Mouse (Mus musculus) liver, embryonic 14.5 days (tissue): ENCODE measurements around the gene Rassf1. TPM values are rescaled to one million over a fixed set of nuclear protein-coding genes. Genes with fewer than 3 reads are reported as not detected.

Source experiments
- ATAC-seq: fragments of 200-750 bp; cut with Nextera tagmentation; 2 replicates; pipeline ENCODE4 v1.8.0; 2017; ENCODE audit warnings: moderate number of reproducible peaks, mild to moderate bottlenecking, moderate library complexity; ENCODE audit not compliant: insufficient read depth
- DNase-seq, 3 experiments: peaks; one replicate each; pipeline ENCODE4 v3.0.0-alpha.2; 2012 to 2013; ENCODE audit warnings: low read depth in 3 of 3, low spot score in 3 of 3
- H3K27ac ChIP-seq: fragments of 300-500 bp; sonication (generic); 2 replicates; pipeline ENCODE4 v1.5.1; 2014; ENCODE audit warnings: moderate library complexity, mild to moderate bottlenecking, control low read depth, inconsistent platforms
- H3K27me3 ChIP-seq: fragments of 300-500 bp; sonication (generic); 2 replicates; pipeline ENCODE4 v1.6.1; 2014; ENCODE audit warnings: mild to moderate bottlenecking, low read length, moderate library complexity; ENCODE audit not compliant: control insufficient read depth, insufficient read depth
- H3K36me3 ChIP-seq: fragments of 300-500 bp; sonication (generic); replicated peaks from 2 replicates; pipeline ENCODE4 v1.6.1; 2014; ENCODE audit warnings: low read depth; ENCODE audit not compliant: control insufficient read depth, insufficient read depth
- H3K4me1 ChIP-seq, 2 experiments: fragments of 200-500 bp in 1 of 2; fragments of 300-500 bp in 1 of 2; sonication (generic) in 1 of 2; replicated peaks; 2 replicates each; pipeline ENCODE4 v1.6.1; 2012 to 2014; ENCODE audit warnings: antibody characterized with exemption in 1 of 2, inconsistent platforms in 1 of 2, low read length in 1 of 2; ENCODE audit not compliant: control insufficient read depth in 2 of 2, insufficient read depth in 2 of 2
- H3K4me2 ChIP-seq: fragments of 300-500 bp; sonication (generic); 2 replicates; pipeline ENCODE4 v1.6.1; 2014; ENCODE audit warnings: low read depth, mild to moderate bottlenecking, control low read depth, moderate library complexity
- H3K4me3 ChIP-seq, 2 experiments: fragments of 200-500 bp in 1 of 2; fragments of 300-500 bp in 1 of 2; sonication (generic) in 1 of 2; 2 replicates each; pipeline ENCODE4 v1.5.1; 2012 to 2014; ENCODE audit warnings: low read depth in 2 of 2, low read length in 2 of 2, mild to moderate bottlenecking in 2 of 2, control low read depth in 1 of 2, inconsistent platforms in 1 of 2, moderate library complexity in 1 of 2; ENCODE audit not compliant: insufficient read depth in 1 of 2
- H3K9ac ChIP-seq: fragments of 300-500 bp; sonication (generic); replicated peaks from 2 replicates; pipeline ENCODE4 v1.6.1; 2014; ENCODE audit warnings: mild to moderate bottlenecking, control low read depth, moderate library complexity
- H3K9me3 ChIP-seq: fragments of 300-500 bp; sonication (generic); 2 replicates; pipeline ENCODE4 v1.6.1; 2016; ENCODE audit warnings: low read length, mixed read lengths; ENCODE audit not compliant: control insufficient read depth
- CTCF ChIP-seq: IDR thresholded peaks from 2 replicates; pipeline ENCODE4 v1.5.1; 2016; ENCODE audit warnings: antibody characterized with exemption, low read depth, control low read depth
- EP300 ChIP-seq: IDR thresholded peaks from 2 replicates; pipeline ENCODE4 v1.6.1; 2016; ENCODE audit warnings: antibody characterized with exemption, low read depth
- WGBS: fragments of 180-500 bp; shearing (Covaris S2); extraction: QIAGEN DNeasy Blood & Tissue Kit; methylation state at CpG from one replicate; pipeline ENCODE4 v1.1.7; 2014; ENCODE audit not compliant: insufficient replicate concordance; 5-methylcytosine and 5-hydroxymethylcytosine counted together
- polyA plus RNA-seq, 2 experiments: library from polyadenylated mRNA; depleted of rRNA in 1 of 2; stranded (reverse) in 1 of 2; unstranded in 1 of 2; fragments of >200 nt; fragmentation: Nextera tagmentation in 1 of 2; extraction: Ambion mirVana in 1 of 2; gene quantifications; 2 replicates each; pipeline versions ENCODE4 v1.2.1 to v1.2.3; 2012 to 2014

Gene Rassf1
- polyA plus RNA-seq (2012; rRNA removed): 9.8 and 13.6 TPM in 2 replicates
- polyA plus RNA-seq (2014; fragmentation: Nextera tagmentation; extraction: Ambion mirVana): 11.2 and 12.0 TPM in 2 replicates

GRCm38 (mm10) chr9:107551117-107551889 is at the start of gene Rassf1:
Rassf1 (plus strand) TSS chr9:107551555.
- Histone ChIP-seq H3K4me3 (peak within 1 kb of the TSS; percentile 39 to 41), H3K4me1 (peaks cover 34 to 45% of the 10 kb centered on the region in 2 experiments), H3K4me2 (peak within 1 kb of the TSS; percentile 67), H3K27me3 (peaks cover 3% of the 10 kb centered on the region; the same call in 1 of the 2 replicates), H3K27ac (no peak within 1 kb of the TSS), H3K9ac (peak within 1 kb of the TSS; percentile 58), H3K36me3 (no peaks in the 10 kb centered on the region), H3K9me3 (no peaks in the 10 kb centered on the region)
- ATAC-seq: peak; percentile 27
- TF ChIP-seq CTCF: peak; percentile 5; the same call in 1 of the 2 replicates
- TF ChIP-seq EP300: no peak
- no peak for DNase-seq
- WGBS: 1% methylated on average over 63 of the region's 63 CpGs

- Histone ChIP-seq H3K27me3 (no peaks in the 10 kb centered on the region), H3K9ac (no peak overlapping the region), H3K9me3 (no peaks in the 10 kb centered on the region), H3K4me2 (no peak overlapping the region), H3K36me3 (no peaks in the 10 kb centered on the region), H3K27ac (no peak overlapping the region), H3K4me1 (no peaks in the 10 kb centered on the region), H3K4me3 (no peak overlapping the region)
- ATAC-seq (no peak), DNase-seq (no peak)
- TF ChIP-seq CTCF (no peak), EP300 (no peak)
- WGBS: 63% methylated on average over 12 of the region's 12 CpGs
Observed at GRCm38 (mm10) chr9:107502131-107502846, 49.1 kb upstream of the Rassf1 start.

- no peaks in the 10 kb centered on the region; the same call in 1 of the 2 replicates for H3K27me3 ChIP-seq
- H3K27ac ChIP-seq: no peak overlapping the region
- no peaks in the 10 kb centered on the region for H3K4me1 ChIP-seq
- no peak overlapping the region for H3K9ac ChIP-seq
- TF ChIP-seq EP300: no peak
- no peak for TF ChIP-seq CTCF
- 69% methylated on average over 19 of the region's 19 CpGs for WGBS
- no peak overlapping the region for H3K4me3 ChIP-seq
- no peaks in the 10 kb centered on the region for H3K9me3 ChIP-seq
- no peak overlapping the region for H3K4me2 ChIP-seq
- no peak for ATAC-seq
- DNase-seq: no peak
- H3K36me3 ChIP-seq: no peaks in the 10 kb centered on the region
Observed at GRCm38 (mm10) chr9:107504662-107505537, 46.5 kb upstream of the Rassf1 start.

GRCm38 (mm10) chr9:107508266-107508665 is 43.1 kb upstream of the Rassf1 start:
- Histone ChIP-seq H3K27ac (no peak overlapping the region), H3K9me3 (no peaks in the 10 kb centered on the region), H3K4me2 (no peak overlapping the region), H3K27me3 (no peaks in the 10 kb centered on the region; the same call in 1 of the 2 replicates), H3K36me3 (no peaks in the 10 kb centered on the region), H3K9ac (no peak overlapping the region), H3K4me3 (no peak overlapping the region), H3K4me1 (no peaks in the 10 kb centered on the region)
- ATAC-seq (no peak), DNase-seq (no peak)
- TF ChIP-seq EP300 (no peak), CTCF (no peak)
- WGBS: 45% methylated on average over 10 of the region's 10 CpGs
